Mouse (Mus musculus): ENCODE measurements around the gene Pde10a. TPM values are rescaled to one million over a fixed set of nuclear protein-coding genes. Genes with fewer than 3 reads are reported as not detected.

Gene Pde10a
- polyA plus RNA-seq, 1 experiment, result 2.0 TPM

DNA sequence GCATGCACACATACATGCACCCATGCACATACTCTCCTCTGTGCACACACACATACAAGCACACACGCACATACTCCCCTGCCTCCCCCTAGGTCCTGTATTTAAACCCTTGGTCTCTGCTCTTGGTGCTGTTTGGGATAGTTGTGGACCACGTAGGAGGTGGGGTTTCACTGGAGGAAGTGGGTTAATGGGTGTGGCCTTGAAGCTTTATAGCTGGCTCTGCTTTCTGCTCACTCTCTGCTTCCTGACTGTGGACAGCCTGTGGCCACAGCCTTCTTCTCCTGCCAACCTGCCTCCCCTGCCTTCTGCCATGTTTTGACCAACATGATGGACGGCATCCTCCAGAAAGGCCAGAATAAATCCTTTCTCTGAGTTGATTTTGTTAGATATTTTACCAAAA, 81.5 kb downstream of the Pde10a start:
- Histone ChIP-seq H3K27me3 (replicated peaks; ENCODE audit: control insufficient read depth, insufficient read depth, low read length) (no peaks in the 10 kb centered on the region), H3K27ac (ENCODE audit: insufficient read depth, low read depth, low read length) (no peak overlapping the region), H3K4me3 (ENCODE audit: insufficient read depth, low read depth, low read length) (no peak overlapping the region), H3K4me1 (ENCODE audit: control insufficient read depth, insufficient read depth, low read length) (no peaks in the 10 kb centered on the region), H3K36me3 (ENCODE audit: control insufficient read depth, insufficient read depth, low read length) (no peaks in the 10 kb centered on the region)
- WGBS, result 62% methylated on average over 3 of the region's 3 CpGs
- TF ChIP-seq POLR2A (IDR thresholded peaks at IDR 0.05; ENCODE audit: low read depth, low read length) (no peak), CTCF (conservative IDR thresholded peaks at IDR 0.05; ENCODE audit: insufficient read depth, insufficient read length, low read depth, low read length) (no peak)
- no peak for DNase-seq

DNA sequence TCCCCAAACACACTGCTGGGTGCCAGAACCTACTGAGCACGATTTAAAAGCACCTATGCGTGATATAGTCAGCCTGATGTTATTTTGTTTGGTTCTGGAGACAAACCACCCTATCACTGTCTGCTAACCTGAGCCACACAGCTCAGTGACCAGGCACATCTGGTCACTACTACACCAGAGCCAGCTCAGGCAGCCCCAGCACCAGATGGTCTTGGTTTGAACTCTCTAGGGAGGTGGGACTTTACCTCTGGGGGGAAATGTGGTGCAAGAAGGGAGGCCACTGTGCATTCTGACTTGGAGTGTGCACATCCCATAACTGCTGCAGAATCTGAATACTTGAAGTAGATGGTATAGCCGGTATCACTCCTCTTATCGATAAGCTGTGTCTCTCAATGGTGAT, 86.7 kb downstream of the Pde10a start:
- H3K4me3 ChIP-seq (ENCODE audit: insufficient read depth, low read depth, low read length), result no peak overlapping the region
- 86% methylated on average over 4 of the region's 4 CpGs for WGBS
- H3K27ac ChIP-seq (ENCODE audit: insufficient read depth, low read depth, low read length), result no peak overlapping the region
- no peaks in the 10 kb centered on the region for H3K4me1 ChIP-seq (ENCODE audit: control insufficient read depth, insufficient read depth, low read length)
- H3K27me3 ChIP-seq (replicated peaks; ENCODE audit: control insufficient read depth, insufficient read depth, low read length), result no peaks in the 10 kb centered on the region
- no peak for TF ChIP-seq POLR2A (IDR thresholded peaks at IDR 0.05; ENCODE audit: low read depth, low read length)
- TF ChIP-seq CTCF (conservative IDR thresholded peaks at IDR 0.05; ENCODE audit: insufficient read depth, insufficient read length, low read depth, low read length), result no peak
- DNase-seq, result no peak
- no peaks in the 10 kb centered on the region for H3K36me3 ChIP-seq (ENCODE audit: control insufficient read depth, insufficient read depth, low read length)

DNA sequence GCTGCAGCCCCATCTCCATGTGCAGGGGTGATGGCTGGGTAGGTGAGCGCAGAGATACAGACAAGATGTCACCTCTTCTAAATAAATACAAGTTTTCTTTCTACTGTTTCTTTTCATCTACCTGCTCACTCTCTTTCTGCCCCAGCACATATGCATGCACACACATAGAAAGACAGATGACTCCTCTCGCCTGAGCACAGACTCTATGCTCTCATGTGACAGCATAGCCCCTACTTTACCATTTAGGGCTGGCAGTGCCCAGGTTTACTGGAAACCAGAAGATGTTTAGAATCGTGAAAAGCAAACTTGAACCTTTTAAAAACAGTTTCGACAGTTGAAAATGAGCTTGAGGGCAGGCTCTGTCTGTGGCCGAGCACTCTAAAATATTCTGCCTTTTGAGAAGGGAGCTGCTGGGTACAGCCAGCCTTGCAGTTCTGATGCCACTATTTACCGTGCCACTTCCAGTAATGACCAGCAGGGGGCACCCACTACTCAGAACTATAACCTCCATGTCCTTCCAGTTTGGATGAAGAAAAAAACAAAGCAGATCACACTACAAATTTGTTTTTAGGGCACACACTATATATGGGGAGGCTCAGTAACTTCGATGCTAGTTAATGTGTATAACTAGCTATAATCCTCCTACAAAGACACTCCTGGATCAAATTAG, 88.8 kb downstream of the Pde10a start:
- peak; percentile 80 for DNase-seq
- Histone ChIP-seq H3K4me3 (ENCODE audit: insufficient read depth, low read depth, low read length) (no peak overlapping the region), H3K27ac (ENCODE audit: insufficient read depth, low read depth, low read length) (no peak overlapping the region), H3K27me3 (replicated peaks; ENCODE audit: control insufficient read depth, insufficient read depth, low read length) (no peaks in the 10 kb centered on the region), H3K36me3 (ENCODE audit: control insufficient read depth, insufficient read depth, low read length) (no peaks in the 10 kb centered on the region), H3K4me1 (ENCODE audit: control insufficient read depth, insufficient read depth, low read length) (no peaks in the 10 kb centered on the region)
- 31% methylated on average over 7 of the region's 7 CpGs for WGBS
- TF ChIP-seq POLR2A (IDR thresholded peaks at IDR 0.05; ENCODE audit: low read depth, low read length), result no peak
- peak; percentile 72 for TF ChIP-seq CTCF (conservative IDR thresholded peaks at IDR 0.05; ENCODE audit: insufficient read depth, insufficient read length, low read depth, low read length)

DNA sequence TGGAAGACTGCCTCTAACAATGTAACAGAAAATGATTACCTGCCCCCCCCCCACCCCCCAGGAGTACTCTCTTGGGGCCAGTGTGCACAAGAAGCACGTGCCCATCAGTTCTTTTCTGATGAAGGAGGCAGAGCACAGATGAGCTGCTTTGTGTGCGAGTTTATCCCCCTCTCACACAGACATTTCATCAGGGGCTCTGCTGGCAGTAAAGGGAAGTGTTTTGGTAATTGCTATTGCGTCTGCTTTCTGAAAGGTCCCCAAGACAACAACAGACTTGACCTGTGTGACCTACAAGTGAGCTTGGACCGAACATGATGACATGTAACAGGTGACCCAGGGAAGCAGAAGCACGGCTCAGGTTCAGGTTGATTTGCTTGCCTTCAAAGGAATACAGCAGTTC, 95.2 kb downstream of the Pde10a start:
- Histone ChIP-seq H3K27me3 (replicated peaks; ENCODE audit: control insufficient read depth, insufficient read depth, low read length) (no peaks in the 10 kb centered on the region), H3K4me1 (ENCODE audit: control insufficient read depth, insufficient read depth, low read length) (no peaks in the 10 kb centered on the region), H3K36me3 (ENCODE audit: control insufficient read depth, insufficient read depth, low read length) (no peaks in the 10 kb centered on the region), H3K27ac (ENCODE audit: insufficient read depth, low read depth, low read length) (no peak overlapping the region), H3K4me3 (ENCODE audit: insufficient read depth, low read depth, low read length) (no peak overlapping the region)
- TF ChIP-seq CTCF (conservative IDR thresholded peaks at IDR 0.05; ENCODE audit: insufficient read depth, insufficient read length, low read depth, low read length), result no peak
- TF ChIP-seq POLR2A (IDR thresholded peaks at IDR 0.05; ENCODE audit: low read depth, low read length), result no peak
- WGBS, result 52% methylated on average over 5 of the region's 5 CpGs
- no peak for DNase-seq

DNA sequence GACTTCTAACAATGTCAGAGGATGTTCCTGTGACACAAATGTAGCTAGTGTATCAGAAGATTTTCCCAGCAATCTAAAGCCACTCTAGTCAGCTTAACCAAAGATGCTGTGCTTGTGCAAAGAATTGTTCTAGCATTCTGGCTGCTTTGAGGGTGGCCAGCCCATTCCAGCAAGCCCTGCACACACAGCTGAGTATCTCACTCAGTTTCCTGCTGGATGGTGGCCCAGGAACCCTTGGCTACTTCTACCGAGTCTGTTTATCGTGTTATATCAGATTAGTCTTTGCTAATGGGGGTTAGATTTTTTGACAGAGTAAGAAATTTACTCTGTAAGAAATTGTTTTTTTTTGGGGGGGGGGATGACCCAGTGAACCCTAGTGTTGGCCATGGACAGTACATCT, 95.9 kb downstream of the Pde10a start:
- H3K27ac ChIP-seq (ENCODE audit: insufficient read depth, low read depth, low read length), result no peak overlapping the region
- DNase-seq, result no peak
- H3K4me1 ChIP-seq (ENCODE audit: control insufficient read depth, insufficient read depth, low read length), result no peaks in the 10 kb centered on the region
- no peaks in the 10 kb centered on the region for H3K27me3 ChIP-seq (replicated peaks; ENCODE audit: control insufficient read depth, insufficient read depth, low read length)
- 40% methylated on average over 2 of the region's 2 CpGs for WGBS
- H3K36me3 ChIP-seq (ENCODE audit: control insufficient read depth, insufficient read depth, low read length), result no peaks in the 10 kb centered on the region
- no peak for TF ChIP-seq CTCF (conservative IDR thresholded peaks at IDR 0.05; ENCODE audit: insufficient read depth, insufficient read length, low read depth, low read length)
- H3K4me3 ChIP-seq (ENCODE audit: insufficient read depth, low read depth, low read length), result no peak overlapping the region

DNA sequence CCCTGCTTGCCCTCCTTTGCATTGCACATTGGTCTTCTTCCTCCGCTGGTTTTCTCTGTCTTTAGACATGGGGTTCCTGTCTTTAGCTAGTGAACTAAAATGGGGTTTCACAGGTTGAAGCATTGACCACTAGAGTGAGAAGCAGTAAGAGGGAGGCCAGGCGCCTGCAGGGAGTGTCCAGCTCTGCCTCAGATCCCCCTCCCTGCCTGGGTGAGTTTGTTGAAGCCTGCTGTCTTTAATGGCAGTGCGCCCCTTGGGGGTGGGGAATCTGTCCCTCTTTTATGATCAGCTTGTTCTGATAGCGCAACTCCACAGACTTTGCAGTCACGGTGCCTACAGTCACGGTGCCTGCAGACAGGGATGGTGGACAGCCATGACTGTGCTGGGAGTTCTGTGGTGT, 96.7 kb downstream of the Pde10a start:
- Histone ChIP-seq H3K27ac (ENCODE audit: insufficient read depth, low read depth, low read length) (no peak overlapping the region), H3K4me3 (ENCODE audit: insufficient read depth, low read depth, low read length) (no peak overlapping the region), H3K36me3 (ENCODE audit: control insufficient read depth, insufficient read depth, low read length) (no peaks in the 10 kb centered on the region), H3K4me1 (ENCODE audit: control insufficient read depth, insufficient read depth, low read length) (no peaks in the 10 kb centered on the region), H3K27me3 (replicated peaks; ENCODE audit: control insufficient read depth, insufficient read depth, low read length) (no peaks in the 10 kb centered on the region)
- 42% methylated on average over 6 of the region's 6 CpGs for WGBS
- TF ChIP-seq POLR2A (IDR thresholded peaks at IDR 0.05; ENCODE audit: low read depth, low read length), result no peak
- no peak for TF ChIP-seq CTCF (conservative IDR thresholded peaks at IDR 0.05; ENCODE audit: insufficient read depth, insufficient read length, low read depth, low read length)
- DNase-seq, result no peak

DNA sequence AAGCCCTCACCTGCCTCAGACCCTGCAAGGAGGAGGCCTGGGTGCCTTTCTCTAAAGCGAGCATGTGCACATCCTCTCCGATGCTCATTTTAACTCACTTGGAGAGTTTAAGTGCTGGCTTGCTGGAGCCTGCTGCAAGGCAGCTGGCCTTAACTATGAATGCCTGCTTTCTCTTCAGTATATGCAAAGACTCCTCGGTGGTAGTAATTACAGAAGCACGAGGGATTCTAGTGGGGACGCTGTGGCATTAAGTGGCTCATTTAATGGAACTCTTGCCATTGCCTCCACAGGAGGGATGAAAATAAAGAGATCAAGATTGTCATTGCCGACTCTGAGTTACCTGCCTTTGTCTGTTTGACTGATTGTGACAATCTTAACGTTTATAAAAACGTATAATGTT, 101.2 kb downstream of the Pde10a start:
- WGBS, result 72% methylated on average over 8 of the region's 8 CpGs
- Histone ChIP-seq H3K27ac (ENCODE audit: insufficient read depth, low read depth, low read length) (no peak overlapping the region), H3K4me3 (ENCODE audit: insufficient read depth, low read depth, low read length) (no peak overlapping the region), H3K4me1 (ENCODE audit: control insufficient read depth, insufficient read depth, low read length) (no peaks in the 10 kb centered on the region), H3K36me3 (ENCODE audit: control insufficient read depth, insufficient read depth, low read length) (no peaks in the 10 kb centered on the region), H3K27me3 (replicated peaks; ENCODE audit: control insufficient read depth, insufficient read depth, low read length) (no peaks in the 10 kb centered on the region)
- DNase-seq, result no peak
- TF ChIP-seq CTCF (conservative IDR thresholded peaks at IDR 0.05; ENCODE audit: insufficient read depth, insufficient read length, low read depth, low read length) (no peak), POLR2A (IDR thresholded peaks at IDR 0.05; ENCODE audit: low read depth, low read length) (no peak)
